Mouse (Mus musculus): ENCODE results near the gene Snapc2.

Snapc2 gene

GRCm38 (mm10) chr8:4252934-4253841 is at the start of gene Snapc2:
Gene Snapc2, plus strand, starts transcription at chr8:4253080.
- DNase-seq (ENCODE audit: low spot score in 2 of 2): peak; percentile 89 to 93

GRCm38 (mm10) chr8:4205246-4206123 is 47.4 kb upstream of the Snapc2 start:
- DNase-seq (ENCODE audit: low spot score in 2 of 2): no peak

DNA sequence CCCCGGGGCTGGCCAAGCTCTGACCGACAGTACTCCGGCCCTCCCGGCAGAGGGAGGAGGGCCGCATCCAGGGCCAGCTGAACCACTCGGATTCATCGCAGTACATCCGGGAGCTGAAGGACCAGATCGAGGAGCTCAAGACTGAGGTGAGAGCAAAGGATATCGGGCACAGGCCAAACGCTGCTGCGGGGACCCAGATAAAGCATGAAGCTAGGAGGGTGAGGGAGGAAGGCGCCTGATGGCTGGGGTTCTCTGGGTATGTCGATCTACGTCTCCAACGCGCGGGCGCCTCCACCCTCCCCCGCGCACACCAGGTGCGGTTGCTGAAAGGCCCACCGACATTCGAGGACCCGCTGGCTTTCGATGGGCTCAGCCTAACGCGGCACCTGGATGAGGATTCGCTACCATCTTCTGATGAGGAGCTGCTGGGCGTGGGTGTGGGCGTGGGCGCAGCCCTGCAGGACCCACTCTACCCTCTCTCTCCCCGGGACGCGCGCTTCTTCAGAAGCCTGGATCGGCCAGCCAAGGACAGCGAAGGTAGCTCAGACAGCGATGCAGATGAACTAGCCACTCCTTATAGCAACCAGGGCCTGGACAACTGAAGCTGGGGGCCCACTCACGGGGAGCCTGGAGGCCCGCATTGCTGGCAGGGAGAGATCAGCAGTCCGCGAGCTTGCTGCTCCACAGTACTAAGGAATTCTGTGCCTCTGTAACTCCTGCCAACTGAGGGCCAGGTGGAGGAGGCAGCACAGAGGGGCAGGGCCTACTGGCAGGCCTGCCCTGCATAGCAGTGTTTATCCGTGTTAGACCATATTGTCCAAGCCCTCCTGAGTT is 46.5 kb upstream of the Snapc2 start:
- DNase-seq (ENCODE audit: low spot score in 2 of 2): peak in 1 of 2 experiments; percentile 12

DNA sequence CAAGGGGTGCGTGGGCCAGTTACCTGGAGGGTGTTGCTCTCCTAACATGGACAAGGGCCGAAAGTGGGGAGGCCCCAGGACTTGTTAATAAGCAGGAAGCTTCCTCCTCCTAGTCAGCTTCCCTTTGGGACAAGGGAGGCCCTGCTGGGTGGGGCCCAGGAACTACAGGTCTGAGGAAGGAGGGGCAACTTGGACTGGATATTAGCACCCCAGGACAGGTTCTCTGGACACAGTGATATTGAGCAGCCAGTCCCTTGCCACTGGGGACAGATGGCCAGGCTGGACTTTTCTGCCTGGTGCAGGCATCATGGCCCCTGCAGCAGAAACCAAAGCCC is 45.9 kb upstream of the Snapc2 start:
- peak in 1 of 2 experiments; percentile 12 for DNase-seq (ENCODE audit: low spot score in 2 of 2)

- DNase-seq (ENCODE audit: low spot score in 2 of 2): no peak
Measured at GRCm38 (mm10) chr8:4211097-4211496, 41.8 kb upstream of the Snapc2 start.

DNA sequence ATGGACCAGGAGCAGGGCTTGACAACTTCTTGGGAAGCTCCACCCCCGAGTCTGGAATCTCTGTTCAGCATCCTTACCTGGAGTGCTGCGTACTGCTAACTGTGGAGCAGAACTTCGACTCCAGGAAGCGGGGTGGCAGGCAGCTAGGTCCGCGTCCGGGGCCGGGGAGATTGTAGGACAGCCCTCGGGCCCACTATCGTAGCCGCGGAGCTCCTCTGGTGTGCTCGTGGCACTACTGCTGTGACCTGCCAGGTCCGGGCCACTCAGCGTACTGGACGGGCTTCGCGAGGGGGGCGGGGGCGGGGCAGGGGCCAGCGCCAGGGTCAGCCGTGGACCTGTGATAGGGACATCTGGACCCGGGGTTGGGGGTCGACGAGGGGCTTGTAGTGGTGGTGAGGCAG is 40.1 kb upstream of the Snapc2 start:
- DNase-seq (ENCODE audit: low spot score in 2 of 2): peak in 1 of 2 experiments; percentile 14

DNA sequence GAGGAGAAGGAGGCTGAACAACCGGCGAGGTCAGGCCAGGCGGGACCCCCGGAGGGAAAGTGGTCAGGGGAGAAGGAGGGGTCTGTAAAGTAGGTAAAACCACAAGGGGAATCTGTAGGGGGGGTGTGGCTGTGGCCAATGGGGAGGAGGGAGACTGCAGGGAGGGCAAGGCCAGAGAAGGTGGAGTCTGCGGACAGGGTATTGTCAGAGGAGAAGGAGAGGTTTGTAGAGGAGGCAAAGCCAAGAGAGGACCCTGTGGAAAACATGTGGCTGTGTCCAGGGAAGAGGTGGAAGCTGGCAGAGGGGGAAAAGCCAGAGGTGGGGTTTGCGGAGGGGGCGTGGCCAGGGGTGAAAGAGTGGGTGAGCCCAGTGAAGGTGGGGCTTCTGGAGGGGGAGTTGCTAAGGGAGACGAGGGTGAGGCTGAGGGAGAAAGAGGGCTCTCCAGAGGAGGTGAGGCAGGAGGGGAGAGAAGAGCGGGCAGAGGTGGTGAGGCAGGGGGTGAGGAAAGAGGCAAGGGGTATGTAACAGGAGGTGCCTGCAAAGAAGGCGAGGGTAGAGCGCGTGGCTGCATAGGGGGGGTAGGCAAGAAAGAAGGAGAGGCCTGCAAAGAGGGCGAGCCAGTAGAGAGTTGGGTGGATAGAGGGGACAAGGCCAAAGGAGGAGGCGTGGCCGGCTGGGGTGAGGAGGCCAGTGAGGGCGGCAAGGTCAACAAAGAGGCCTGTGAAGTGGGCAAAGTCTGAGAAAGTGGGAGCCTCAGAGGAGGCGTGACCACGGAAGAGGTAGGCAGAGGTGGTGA is 39.5 kb upstream of the Snapc2 start:
- DNase-seq (ENCODE audit: low spot score in 2 of 2): peak in 1 of 2 experiments; percentile 37

GRCm38 (mm10) chr8:4214006-4214980 is 38.6 kb upstream of the Snapc2 start:
- peak in 1 of 2 experiments; percentile 20 for DNase-seq (ENCODE audit: low spot score in 2 of 2)

DNA sequence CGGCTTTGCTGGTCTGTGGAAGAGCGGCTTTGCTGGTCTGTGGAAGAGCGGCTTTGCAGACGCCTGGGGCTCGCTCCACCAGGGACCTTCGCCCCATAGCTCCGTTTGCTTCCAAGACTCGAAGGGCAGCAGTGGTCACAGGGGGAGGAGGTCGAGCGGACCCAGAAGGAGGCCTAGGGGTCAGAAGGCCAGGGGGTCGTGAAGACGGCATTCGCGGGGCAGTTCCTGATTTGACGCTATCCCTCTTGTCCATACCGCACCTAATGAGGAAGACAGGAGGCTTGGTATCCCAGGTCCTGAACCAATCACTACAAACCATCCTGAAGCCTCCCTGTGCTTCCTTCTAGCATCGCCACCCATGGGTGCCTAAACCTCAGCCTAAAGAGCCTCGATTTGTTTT is 36.6 kb upstream of the Snapc2 start:
- peak in 1 of 2 experiments; percentile 16 for DNase-seq (ENCODE audit: low spot score in 2 of 2)

DNA sequence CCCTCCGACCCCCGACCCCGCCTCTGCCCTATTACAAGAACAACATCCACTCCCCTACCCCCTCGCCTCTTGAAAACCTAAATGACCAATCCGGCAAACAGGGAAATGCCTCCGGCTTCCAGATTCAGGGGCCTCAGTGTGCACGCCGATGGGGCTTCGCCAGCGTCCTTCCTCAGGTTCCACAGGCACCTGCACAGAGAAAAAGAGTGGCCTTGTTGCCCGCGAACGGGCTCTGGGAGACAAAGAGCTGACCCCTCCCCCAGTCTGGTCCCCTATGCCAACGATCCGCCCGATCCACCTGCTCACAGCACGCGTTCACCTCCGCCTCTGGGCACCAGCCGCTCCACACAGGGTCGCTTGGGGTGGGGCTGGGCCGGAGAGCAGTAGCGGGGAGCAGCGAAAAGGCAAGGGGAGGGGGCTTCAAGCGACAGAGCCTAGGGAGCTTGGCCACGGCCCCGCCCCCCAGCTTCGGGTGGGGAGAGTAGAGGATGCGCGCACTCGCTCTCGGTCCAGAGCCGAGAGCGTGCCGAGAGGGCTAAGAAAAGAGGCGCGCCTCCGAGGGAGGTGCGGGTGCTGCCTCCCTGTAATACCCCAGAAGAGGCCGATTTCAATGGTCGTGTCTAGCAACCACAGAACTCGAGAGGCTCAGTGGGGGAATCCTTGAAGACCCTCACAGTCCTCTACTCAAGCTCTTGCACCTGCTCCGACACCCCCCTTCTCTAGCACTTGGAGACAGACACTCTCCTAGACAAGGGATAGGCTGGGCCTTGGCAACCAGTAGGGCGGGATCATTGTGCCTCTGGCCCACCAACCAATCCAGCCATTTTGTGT is 35.9 kb upstream of the Snapc2 start, which contains the start of gene Prr36:
TSS of gene Prr36 (minus strand) at position 669 of the 831 bp plus-strand sequence.
- DNase-seq (ENCODE audit: low spot score in 2 of 2): peak in 1 of 2 experiments; percentile 65

GRCm38 (mm10) chr8:4219617-4220016 is 33.3 kb upstream of the Snapc2 start:
- no peak for DNase-seq (ENCODE audit: low spot score in 2 of 2)

- DNase-seq (ENCODE audit: low spot score in 2 of 2): no peak
Measured at GRCm38 (mm10) chr8:4222059-4222458, 30.8 kb upstream of the Snapc2 start.

DNA sequence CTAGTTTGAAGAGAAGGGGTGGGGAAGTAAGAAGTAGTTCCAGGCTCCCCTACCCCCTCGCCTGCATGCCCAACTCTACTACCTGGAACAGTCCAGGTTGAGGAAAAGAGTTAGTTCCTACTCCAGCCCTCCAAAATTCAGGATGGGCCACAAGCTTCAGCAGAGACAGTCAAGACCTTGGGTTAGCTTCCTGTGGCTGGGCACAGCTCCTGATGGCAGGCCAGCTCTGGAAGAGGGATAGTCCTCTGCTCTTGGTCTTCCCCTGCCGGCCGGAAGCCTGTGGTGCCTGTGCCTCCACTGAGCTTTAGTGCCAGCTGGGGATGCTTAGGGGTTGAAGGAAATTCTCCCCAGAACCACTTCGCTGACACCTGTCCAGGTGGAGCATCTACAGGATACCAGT is 26.6 kb upstream of the Snapc2 start:
- DNase-seq (ENCODE audit: low spot score in 2 of 2): no peak

DNA sequence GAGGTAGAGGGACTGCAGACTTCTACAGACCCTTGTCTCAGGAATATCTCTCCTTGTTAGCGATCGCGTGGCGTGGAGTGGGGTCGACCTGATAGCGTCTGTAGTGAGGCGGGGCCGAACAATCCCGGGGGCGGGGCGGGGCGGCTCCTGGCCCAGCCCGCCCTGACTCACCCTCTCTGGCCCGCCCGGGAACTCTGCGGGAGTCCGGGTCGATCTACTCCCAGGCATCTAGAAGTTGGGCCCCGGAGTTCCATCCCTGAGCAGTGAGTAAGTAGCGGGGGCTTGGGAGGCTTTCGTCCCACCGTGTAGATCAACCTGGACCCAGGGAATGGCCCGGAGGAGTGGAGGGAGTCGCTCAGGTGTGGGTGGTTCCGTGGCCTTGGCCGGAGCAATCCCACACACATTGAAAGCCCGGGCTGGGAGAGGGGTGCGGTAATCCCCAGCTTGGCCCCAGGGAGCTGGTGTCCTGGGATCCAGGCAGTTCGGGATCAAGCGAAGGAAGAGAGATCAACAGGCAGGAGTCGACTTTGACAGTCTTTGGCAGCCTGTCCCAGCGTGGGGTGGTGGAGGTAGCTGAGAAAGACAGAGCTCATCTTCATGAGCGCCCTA is 26.0 kb upstream of the Snapc2 start, which contains the start of gene Lrrc8e:
TSS of gene Lrrc8e (plus strand) at position 89 of the 609 bp plus-strand sequence.
- no peak for DNase-seq (ENCODE audit: low spot score in 2 of 2)

DNA sequence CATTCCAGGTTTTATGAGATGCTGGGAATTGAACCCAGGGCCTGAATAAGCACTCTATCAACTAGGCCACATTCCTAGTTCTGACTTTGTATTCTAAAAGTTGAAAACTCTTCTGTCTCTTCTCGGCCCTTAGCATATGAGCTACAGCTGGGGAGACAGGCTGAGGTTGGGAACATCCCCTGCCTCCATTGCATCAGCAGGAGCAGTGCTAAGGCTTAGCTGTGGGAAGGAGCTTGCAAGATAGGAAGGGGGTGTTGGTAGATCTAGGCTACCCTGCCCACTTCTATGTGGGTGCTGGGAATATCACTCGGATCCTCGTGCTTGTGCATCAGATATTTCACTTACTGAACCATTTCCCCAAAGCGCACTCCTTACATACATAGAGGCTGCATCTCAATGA is 25.0 kb upstream of the Snapc2 start:
- DNase-seq (ENCODE audit: low spot score in 2 of 2): no peak

- no peak for DNase-seq (ENCODE audit: low spot score in 2 of 2)
Measured at GRCm38 (mm10) chr8:4229784-4230183, 23.1 kb upstream of the Snapc2 start.

DNA sequence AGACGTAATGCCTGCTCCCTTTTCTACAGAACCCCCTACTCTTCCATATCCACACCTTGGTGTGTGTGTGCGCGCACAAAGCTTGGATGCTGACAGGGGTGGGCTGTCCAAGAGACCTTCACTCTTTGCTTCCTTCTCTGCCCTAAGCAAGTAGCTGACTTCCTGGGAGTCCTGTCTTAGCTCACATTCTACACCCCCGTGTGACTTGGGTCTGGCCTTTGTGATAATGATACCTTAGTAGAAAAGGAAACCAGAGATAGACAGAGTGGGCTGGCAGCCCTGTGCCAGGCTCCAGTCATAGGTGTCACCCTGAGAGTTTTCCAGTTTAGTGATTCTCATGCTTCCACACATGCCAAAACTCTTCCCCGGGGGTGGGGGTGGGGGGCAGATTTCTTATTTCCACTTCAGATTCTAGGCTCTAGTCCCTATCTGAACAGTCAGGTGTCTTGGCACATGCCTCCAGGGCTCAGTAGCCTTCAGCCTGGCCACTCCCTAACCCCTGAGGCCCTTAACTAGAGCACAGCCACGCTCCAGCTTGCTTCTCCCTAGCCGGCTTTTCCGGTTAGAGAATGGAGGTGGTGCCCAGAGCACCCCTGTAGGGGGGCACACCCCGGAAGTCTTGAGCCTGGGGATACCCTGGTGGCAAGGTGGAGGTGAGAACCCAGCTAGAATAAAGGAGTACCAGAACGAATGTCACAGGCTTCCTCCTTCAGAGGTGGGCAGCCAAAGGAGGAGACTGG is 22.1 kb upstream of the Snapc2 start:
- no peak for DNase-seq (ENCODE audit: low spot score in 2 of 2)

Measured in frontal cortex, postnatal 14 days (tissue).